Mouse (Mus musculus): ENCODE data around the gene Sp4. TPM values are rescaled to one million over a fixed set of nuclear protein-coding genes. Genes with fewer than 3 reads are reported as not detected.

The Sp4 gene
- polyA plus RNA-seq, 1 experiment from 2014 or later = 8.8 TPM

GRCm38 (mm10) chr12:118295793-118296192 lies 5.4 kb downstream of the Sp4 start:
- no peaks in the 10 kb centered on the region for H3K36me3 ChIP-seq (ENCODE audit: control insufficient read depth, insufficient read depth, low read length)
- H3K9ac ChIP-seq (ENCODE audit: low read length) = no peak overlapping the region
- H3K9me3 ChIP-seq (ENCODE audit: control insufficient read depth, low read length) = no peaks in the 10 kb centered on the region
- no peak overlapping the region for H3K27ac ChIP-seq (ENCODE audit: low read length)
- 95% methylated on average over 1 of the region's 1 CpGs for WGBS
- peaks cover 10% of the 10 kb centered on the region for H3K4me1 ChIP-seq (replicated peaks; ENCODE audit: control insufficient read depth, insufficient read depth, low read length)
- no peaks in the 10 kb centered on the region for H3K27me3 ChIP-seq (ENCODE audit: control insufficient read depth, insufficient read depth, low read depth, low read length)
- ATAC-seq (ENCODE audit: low read depth) = no peak
- peak overlapping the region; percentile 14; the same call in 1 of the 2 replicates for H3K4me2 ChIP-seq (ENCODE audit: low read depth, low read length)
- H3K4me3 ChIP-seq (ENCODE audit: low read length) = no peak overlapping the region

GRCm38 (mm10) chr12:118288947-118289346 lies 12.3 kb downstream of the Sp4 start:
- Histone ChIP-seq H3K4me2 (ENCODE audit: low read depth, low read length) (no peak overlapping the region), H3K36me3 (ENCODE audit: control insufficient read depth, insufficient read depth, low read length) (no peaks in the 10 kb centered on the region), H3K4me3 (ENCODE audit: low read length) (no peak overlapping the region), H3K27me3 (ENCODE audit: control insufficient read depth, insufficient read depth, low read depth, low read length) (no peaks in the 10 kb centered on the region), H3K9me3 (ENCODE audit: control insufficient read depth, low read length) (no peaks in the 10 kb centered on the region), H3K4me1 (replicated peaks; ENCODE audit: control insufficient read depth, insufficient read depth, low read length) (no peaks in the 10 kb centered on the region), H3K27ac (ENCODE audit: low read length) (no peak overlapping the region), H3K9ac (ENCODE audit: low read length) (no peak overlapping the region)
- no peak for ATAC-seq (ENCODE audit: low read depth)
- 38% methylated on average over 1 of the region's 1 CpGs for WGBS

DNA sequence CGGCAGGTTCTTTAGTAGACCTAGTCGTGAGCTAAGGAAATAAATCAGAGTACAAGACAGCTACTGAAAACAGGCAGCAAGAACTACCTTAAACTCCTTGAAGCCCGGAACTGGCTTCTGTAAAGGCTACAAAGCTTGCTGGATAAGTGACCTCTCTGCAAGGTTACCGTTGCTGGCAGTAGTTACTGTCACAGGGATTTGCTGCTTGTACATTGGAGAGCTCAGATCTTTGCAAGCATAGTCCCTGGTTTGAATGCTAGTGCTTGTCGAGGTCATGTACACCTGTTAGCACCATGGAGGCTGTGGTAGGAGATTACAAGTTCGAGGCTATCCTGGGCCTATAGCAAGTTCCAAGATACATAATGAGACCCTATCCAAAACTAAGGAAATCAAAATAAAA lies 16.1 kb downstream of the Sp4 start:
- WGBS = 77% methylated on average over 6 of the region's 6 CpGs
- no peaks in the 10 kb centered on the region for H3K9me3 ChIP-seq (ENCODE audit: control insufficient read depth, low read length)
- no peak overlapping the region for H3K27ac ChIP-seq (ENCODE audit: low read length)
- H3K4me1 ChIP-seq (replicated peaks; ENCODE audit: control insufficient read depth, insufficient read depth, low read length) = no peaks in the 10 kb centered on the region
- no peaks in the 10 kb centered on the region for H3K27me3 ChIP-seq (ENCODE audit: control insufficient read depth, insufficient read depth, low read depth, low read length)
- H3K36me3 ChIP-seq (ENCODE audit: control insufficient read depth, insufficient read depth, low read length) = no peaks in the 10 kb centered on the region
- no peak overlapping the region for H3K4me3 ChIP-seq (ENCODE audit: low read length)
- ATAC-seq (ENCODE audit: low read depth) = no peak
- no peak overlapping the region for H3K4me2 ChIP-seq (ENCODE audit: low read depth, low read length)
- no peak overlapping the region for H3K9ac ChIP-seq (ENCODE audit: low read length)

- Histone ChIP-seq H3K9me3 (ENCODE audit: control insufficient read depth, low read length) (no peaks in the 10 kb centered on the region), H3K36me3 (ENCODE audit: control insufficient read depth, insufficient read depth, low read length) (no peaks in the 10 kb centered on the region), H3K4me1 (replicated peaks; ENCODE audit: control insufficient read depth, insufficient read depth, low read length) (no peaks in the 10 kb centered on the region), H3K9ac (ENCODE audit: low read length) (no peak overlapping the region), H3K27ac (ENCODE audit: low read length) (no peak overlapping the region), H3K27me3 (ENCODE audit: control insufficient read depth, insufficient read depth, low read depth, low read length) (no peaks in the 10 kb centered on the region), H3K4me3 (ENCODE audit: low read length) (no peak overlapping the region), H3K4me2 (ENCODE audit: low read depth, low read length) (no peak overlapping the region)
- ATAC-seq (ENCODE audit: low read depth) = no peak
- WGBS = 79% methylated on average over 1 of the region's 1 CpGs
These were observed 19.3 kb downstream of the Sp4 start for GRCm38 (mm10) chr12:118281961-118282360.

- H3K9ac ChIP-seq (ENCODE audit: low read length) = no peak overlapping the region
- H3K4me1 ChIP-seq (replicated peaks; ENCODE audit: control insufficient read depth, insufficient read depth, low read length) = no peaks in the 10 kb centered on the region
- H3K9me3 ChIP-seq (ENCODE audit: control insufficient read depth, low read length) = no peaks in the 10 kb centered on the region
- 83% methylated on average over 5 of the region's 5 CpGs for WGBS
- H3K4me2 ChIP-seq (ENCODE audit: low read depth, low read length) = no peak overlapping the region
- ATAC-seq (ENCODE audit: low read depth) = no peak
- H3K27me3 ChIP-seq (ENCODE audit: control insufficient read depth, insufficient read depth, low read depth, low read length) = no peaks in the 10 kb centered on the region
- no peak overlapping the region for H3K4me3 ChIP-seq (ENCODE audit: low read length)
- no peak overlapping the region for H3K27ac ChIP-seq (ENCODE audit: low read length)
- no peaks in the 10 kb centered on the region for H3K36me3 ChIP-seq (ENCODE audit: control insufficient read depth, insufficient read depth, low read length)
These were observed 24.9 kb downstream of the Sp4 start for GRCm38 (mm10) chr12:118276385-118276784.

DNA sequence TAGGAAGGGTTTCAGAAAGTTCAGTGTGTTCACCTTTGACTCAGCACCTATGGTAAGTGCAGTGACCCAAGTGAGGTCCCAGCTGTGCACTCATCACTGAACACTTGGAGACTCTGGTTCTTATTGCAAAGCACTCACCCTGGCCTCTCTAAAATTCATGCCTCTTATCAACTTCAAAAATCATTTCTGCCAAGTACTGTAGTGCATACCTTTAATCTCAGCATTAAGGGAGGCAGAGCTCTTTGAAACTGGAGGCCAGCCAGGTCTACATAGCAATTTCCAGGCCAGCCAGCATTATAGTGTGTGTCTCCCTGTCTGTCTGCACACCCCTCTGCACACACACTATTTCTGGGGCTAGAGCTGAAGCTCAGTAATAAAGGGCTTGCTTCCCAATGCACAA lies 36.3 kb downstream of the Sp4 start:
- H3K9me3 ChIP-seq (ENCODE audit: control insufficient read depth, low read length) = no peaks in the 10 kb centered on the region
- H3K4me2 ChIP-seq (ENCODE audit: low read depth, low read length) = no peak overlapping the region
- ATAC-seq (ENCODE audit: low read depth) = peak; percentile 89
- H3K4me1 ChIP-seq (replicated peaks; ENCODE audit: control insufficient read depth, insufficient read depth, low read length) = no peaks in the 10 kb centered on the region
- no peak overlapping the region for H3K9ac ChIP-seq (ENCODE audit: low read length)
- H3K4me3 ChIP-seq (ENCODE audit: low read length) = no peak overlapping the region
- no peaks in the 10 kb centered on the region for H3K27me3 ChIP-seq (ENCODE audit: control insufficient read depth, insufficient read depth, low read depth, low read length)
- H3K36me3 ChIP-seq (ENCODE audit: control insufficient read depth, insufficient read depth, low read length) = no peaks in the 10 kb centered on the region
- peak overlapping the region; percentile 45 for H3K27ac ChIP-seq (ENCODE audit: low read length)

DNA sequence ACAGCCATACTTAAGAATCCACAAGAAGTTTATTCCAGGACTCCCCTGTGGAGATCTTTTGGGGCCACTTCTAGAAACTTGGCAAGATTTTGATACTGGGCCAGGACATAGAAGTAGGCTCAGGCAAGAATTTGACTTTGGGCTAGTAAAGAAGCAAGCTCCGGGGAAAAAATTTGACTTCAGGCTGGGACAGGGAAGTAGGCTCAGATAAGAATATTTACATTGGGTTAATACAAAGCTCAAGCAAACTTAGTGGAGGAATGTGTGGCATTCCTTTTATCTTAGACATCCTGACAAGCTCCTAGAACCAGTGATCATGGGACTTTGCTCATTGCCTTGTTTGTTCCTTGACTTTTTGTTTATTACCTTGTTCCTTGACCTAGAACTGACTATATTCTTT lies 37.4 kb downstream of the Sp4 start:
- WGBS = 18% methylated on average over 1 of the region's 1 CpGs
- Histone ChIP-seq H3K36me3 (ENCODE audit: control insufficient read depth, insufficient read depth, low read length) (no peaks in the 10 kb centered on the region), H3K9me3 (ENCODE audit: control insufficient read depth, low read length) (no peaks in the 10 kb centered on the region), H3K27ac (ENCODE audit: low read length) (peak overlapping the region; percentile 45; the same call in 1 of the 2 replicates), H3K27me3 (ENCODE audit: control insufficient read depth, insufficient read depth, low read depth, low read length) (no peaks in the 10 kb centered on the region), H3K4me2 (ENCODE audit: low read depth, low read length) (no peak overlapping the region), H3K4me3 (ENCODE audit: low read length) (no peak overlapping the region), H3K4me1 (replicated peaks; ENCODE audit: control insufficient read depth, insufficient read depth, low read length) (no peaks in the 10 kb centered on the region), H3K9ac (ENCODE audit: low read length) (no peak overlapping the region)
- peak; percentile 85 for ATAC-seq (ENCODE audit: low read depth)

- no peaks in the 10 kb centered on the region for H3K9me3 ChIP-seq (ENCODE audit: control insufficient read depth, low read length)
- no peak overlapping the region for H3K4me3 ChIP-seq (ENCODE audit: low read length)
- 41% methylated on average over 1 of the region's 1 CpGs for WGBS
- H3K9ac ChIP-seq (ENCODE audit: low read length) = no peak overlapping the region
- H3K27me3 ChIP-seq (ENCODE audit: control insufficient read depth, insufficient read depth, low read depth, low read length) = no peaks in the 10 kb centered on the region
- no peaks in the 10 kb centered on the region for H3K4me1 ChIP-seq (replicated peaks; ENCODE audit: control insufficient read depth, insufficient read depth, low read length)
- H3K4me2 ChIP-seq (ENCODE audit: low read depth, low read length) = no peak overlapping the region
- H3K27ac ChIP-seq (ENCODE audit: low read length) = no peak overlapping the region
- no peaks in the 10 kb centered on the region for H3K36me3 ChIP-seq (ENCODE audit: control insufficient read depth, insufficient read depth, low read length)
- ATAC-seq (ENCODE audit: low read depth) = no peak
These were observed 45.9 kb downstream of the Sp4 start for GRCm38 (mm10) chr12:118255292-118255782.

GRCm38 (mm10) chr12:118221182-118221581 lies 80.1 kb downstream of the Sp4 start:
- Histone ChIP-seq H3K4me3 (ENCODE audit: low read length) (no peak overlapping the region), H3K9ac (ENCODE audit: low read length) (no peak overlapping the region), H3K27me3 (ENCODE audit: control insufficient read depth, insufficient read depth, low read depth, low read length) (no peaks in the 10 kb centered on the region), H3K4me1 (replicated peaks; ENCODE audit: control insufficient read depth, insufficient read depth, low read length) (no peaks in the 10 kb centered on the region), H3K9me3 (ENCODE audit: control insufficient read depth, low read length) (no peaks in the 10 kb centered on the region), H3K36me3 (ENCODE audit: control insufficient read depth, insufficient read depth, low read length) (no peaks in the 10 kb centered on the region), H3K4me2 (ENCODE audit: low read depth, low read length) (no peak overlapping the region), H3K27ac (ENCODE audit: low read length) (no peak overlapping the region)
- no peak for ATAC-seq (ENCODE audit: low read depth)
- 52% methylated on average over 3 of the region's 3 CpGs for WGBS

DNA sequence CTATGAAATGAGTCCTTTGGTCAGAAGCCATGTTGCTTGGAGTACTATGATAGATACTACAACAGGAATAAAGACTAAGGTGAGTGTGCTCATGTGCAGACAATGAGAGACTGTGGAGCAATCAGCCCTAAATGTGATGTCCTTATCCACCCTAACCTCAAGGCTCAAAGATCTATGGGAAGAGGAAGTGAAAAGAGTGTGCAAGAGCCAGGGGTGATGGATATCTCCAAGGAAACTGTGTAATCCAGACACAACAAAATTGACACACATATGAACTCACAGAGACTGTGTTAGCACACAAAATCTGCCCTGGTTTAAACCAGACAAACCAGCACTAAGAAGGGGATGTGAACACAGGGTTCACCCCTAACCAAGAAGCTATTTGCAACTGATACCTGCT lies 81.2 kb downstream of the Sp4 start:
- no peaks in the 10 kb centered on the region for H3K36me3 ChIP-seq (ENCODE audit: control insufficient read depth, insufficient read depth, low read length)
- no peak for ATAC-seq (ENCODE audit: low read depth)
- H3K4me1 ChIP-seq (replicated peaks; ENCODE audit: control insufficient read depth, insufficient read depth, low read length) = no peaks in the 10 kb centered on the region
- no peak overlapping the region for H3K4me2 ChIP-seq (ENCODE audit: low read depth, low read length)
- H3K9ac ChIP-seq (ENCODE audit: low read length) = no peak overlapping the region
- no peaks in the 10 kb centered on the region for H3K9me3 ChIP-seq (ENCODE audit: control insufficient read depth, low read length)
- H3K27me3 ChIP-seq (ENCODE audit: control insufficient read depth, insufficient read depth, low read depth, low read length) = no peaks in the 10 kb centered on the region
- no peak overlapping the region for H3K27ac ChIP-seq (ENCODE audit: low read length)
- H3K4me3 ChIP-seq (ENCODE audit: low read length) = no peak overlapping the region
